24 mouse cellular contexts compared by ENCODE assay signal in genomic region chr17:87441537-87441936, GRCm38 (mm10). TPM values are rescaled to one million over a fixed set of nuclear protein-coding genes. Genes with fewer than 3 reads are reported as not detected.
A peak's percentile ranks its signal among the peaks of the same experiment; 100 is the strongest.
DNase-seq lines count a peak whose midpoint lies in the region; ATAC-seq and TF ChIP-seq lines count a peak whose summit lies in the region.
"Had no signal": no experiment of that assay in that cellular context is flagged by ENCODE, and none has a peak within 500 bp of the region (broad histone marks: within the 10 kb centered on the region; RNA-seq: fewer than 3 reads in every experiment).

No protein-coding gene starts in this region.

- no peak overlapping the region for H3K9ac ChIP-seq in forebrain, embryonic 13.5 days
- H3K9ac ChIP-seq in forebrain, embryonic 12.5 days, result no peak overlapping the region
- H3K9ac ChIP-seq in intestine, embryonic 15.5 days, result no peak overlapping the region
- H3K9ac ChIP-seq in intestine, embryonic 16.5 days (ENCODE audit: low read depth, low read length), result no peak overlapping the region
- H3K9ac ChIP-seq in MEL (ENCODE audit: control insufficient read depth, low read depth, low read length, poor library complexity, severe bottlenecking), result no peak overlapping the region
- H3K9ac ChIP-seq in midbrain, embryonic 15.5 days, result no peak overlapping the region
- H3K9ac ChIP-seq: embryonic facial prominence, embryonic 15.5 days; lung, embryonic 15.5 days had no signal

- WGBS in forebrain, embryonic 13.5 days, result 72% methylated on average over 2 of the region's 2 CpGs
- 79% methylated on average over 2 of the region's 2 CpGs for WGBS in forebrain, embryonic 12.5 days
- WGBS in intestine, embryonic 15.5 days, result 47% methylated on average over 2 of the region's 2 CpGs
- WGBS in intestine, embryonic 16.5 days, result 46% methylated on average over 2 of the region's 2 CpGs
- 63% methylated on average over 2 of the region's 2 CpGs for WGBS in midbrain, embryonic 15.5 days

- ATAC-seq in forebrain, embryonic 13.5 days, result no peak
- no peak for ATAC-seq in forebrain, embryonic 12.5 days (ENCODE audit: low FRiP score)
- no peak for ATAC-seq in intestine, embryonic 15.5 days
- ATAC-seq in intestine, embryonic 16.5 days, result no peak
- no peak for ATAC-seq in midbrain, embryonic 15.5 days (replicated peaks)

- no peak for TF ChIP-seq CTCF in MEL (IDR thresholded peaks at IDR 0.05 in 2 of 3, conservative IDR thresholded peaks at IDR 0.05 in 1 of 3; ENCODE audit: control insufficient read depth in 1 of 3, insufficient read depth in 1 of 3, low read depth in 2 of 3, low read length in 3 of 3, poor library complexity in 1 of 3, severe bottlenecking in 1 of 3)

- peaks cover 13% of the 10 kb centered on the region for H3K36me3 ChIP-seq in forebrain, embryonic 13.5 days (ENCODE audit: poor library complexity, severe bottlenecking)
- peaks cover 10% of the 10 kb centered on the region for H3K36me3 ChIP-seq in forebrain, embryonic 12.5 days (replicated peaks)
- H3K36me3 ChIP-seq in intestine, embryonic 15.5 days, result 0 out of 2 replicates have a peak, but pooled peaks cover 4% of the 10 kb centered on the region
- H3K36me3 ChIP-seq in intestine, embryonic 16.5 days (ENCODE audit: control insufficient read depth, insufficient read depth, low read length), result no peaks in the 10 kb centered on the region
- peaks cover 25 to 33% of the 10 kb centered on the region in 2 experiments for H3K36me3 ChIP-seq in MEL (ENCODE audit: control insufficient read depth in 1 of 2, insufficient read depth in 2 of 2, low read length in 2 of 2)
- no peaks in the 10 kb centered on the region for H3K36me3 ChIP-seq in midbrain, embryonic 15.5 days (replicated peaks)
- H3K36me3 ChIP-seq: embryonic facial prominence, embryonic 15.5 days had no signal

- H3K4me1 ChIP-seq in forebrain, embryonic 13.5 days, result peaks cover 51% of the 10 kb centered on the region
- H3K4me1 ChIP-seq in forebrain, embryonic 12.5 days, result peaks cover 43% of the 10 kb centered on the region
- peaks cover 12% of the 10 kb centered on the region for H3K4me1 ChIP-seq in intestine, embryonic 15.5 days (replicated peaks)
- H3K4me1 ChIP-seq in intestine, embryonic 16.5 days (ENCODE audit: control insufficient read depth, insufficient read depth, low read length), result peaks cover 24% of the 10 kb centered on the region
- H3K4me1 ChIP-seq in MEL (ENCODE audit: control insufficient read depth in 1 of 2, insufficient read depth in 2 of 2, low read length in 2 of 2), result peaks cover 10% of the 10 kb centered on the region in 2 experiments
- H3K4me1 ChIP-seq in midbrain, embryonic 15.5 days, result peaks cover 57% of the 10 kb centered on the region

- H3K27me3 ChIP-seq in forebrain, embryonic 13.5 days, result no peaks in the 10 kb centered on the region
- no peaks in the 10 kb centered on the region for H3K27me3 ChIP-seq in forebrain, embryonic 12.5 days
- no peaks in the 10 kb centered on the region for H3K27me3 ChIP-seq in intestine, embryonic 15.5 days (replicated peaks)
- H3K27me3 ChIP-seq in intestine, embryonic 16.5 days (replicated peaks; ENCODE audit: control insufficient read depth, insufficient read depth, low read length), result no peaks in the 10 kb centered on the region
- H3K27me3 ChIP-seq in MEL (ENCODE audit: control insufficient read depth in 1 of 2, insufficient read depth in 2 of 2, low read length in 2 of 2), result no peaks in the 10 kb centered on the region
- H3K27me3 ChIP-seq in midbrain, embryonic 15.5 days (replicated peaks), result no peaks in the 10 kb centered on the region
- H3K27me3 ChIP-seq: embryonic facial prominence, embryonic 15.5 days; lung, embryonic 15.5 days had no signal

- peak overlapping the region; percentile 35 for H3K4me2 ChIP-seq in forebrain, embryonic 13.5 days
- no peak overlapping the region for H3K4me2 ChIP-seq in forebrain, embryonic 12.5 days
- 0 out of 2 replicates have a peak overlapping the region, but pooled peaks have one; percentile 9 for H3K4me2 ChIP-seq in intestine, embryonic 15.5 days (replicated peaks)
- no peak overlapping the region for H3K4me2 ChIP-seq in intestine, embryonic 16.5 days (ENCODE audit: low read depth, low read length)
- H3K4me2 ChIP-seq in midbrain, embryonic 15.5 days, result peak overlapping the region; percentile 22; the same call in 1 of the 2 replicates
- H3K4me2 ChIP-seq: embryonic facial prominence, embryonic 15.5 days; lung, embryonic 15.5 days had no signal

- DNase-seq in MEL (ENCODE audit: low read depth, low spot score), result no peak
- DNase-seq in urinary bladder, adult 2 months (ENCODE audit: low spot score), result no peak
- DNase-seq in lung, postnatal 36 days, result no peak
- DNase-seq: adrenal gland, postnatal 25 days; cerebellum, postnatal 25 days; heart, postnatal 10 days; kidney, adult 11 months; kidney, postnatal 36 days; retina, postnatal 1 day; spleen, adult 18-20 months; thymus, postnatal 4 days had no signal

- no peak for TF ChIP-seq EP300 in MEL (IDR thresholded peaks at IDR 0.05; ENCODE audit: low read depth in 1 of 2, low read length in 2 of 2)

- TF ChIP-seq RAD21 in MEL (IDR thresholded peaks at IDR 0.05; ENCODE audit: low read depth, low read length), result no peak

- H3K27ac ChIP-seq in forebrain, embryonic 13.5 days, result no peak overlapping the region
- no peak overlapping the region for H3K27ac ChIP-seq in forebrain, embryonic 12.5 days
- no peak overlapping the region for H3K27ac ChIP-seq in intestine, embryonic 15.5 days
- H3K27ac ChIP-seq in intestine, embryonic 16.5 days (ENCODE audit: low read length), result no peak overlapping the region
- H3K27ac ChIP-seq in MEL (ENCODE audit: control insufficient read depth, low read depth, low read length), result no peak overlapping the region
- no peak overlapping the region for H3K27ac ChIP-seq in midbrain, embryonic 15.5 days
- H3K27ac ChIP-seq: embryonic facial prominence, embryonic 15.5 days; lung, embryonic 15.5 days had no signal

- no peak for TF ChIP-seq POLR2A in MEL (IDR thresholded peaks at IDR 0.05; ENCODE audit: control insufficient read depth in 1 of 2, insufficient read depth in 1 of 2, low read depth in 1 of 2, low read length in 2 of 2, poor library complexity in 1 of 2)

- no peak overlapping the region for H3K4me3 ChIP-seq in forebrain, embryonic 13.5 days
- H3K4me3 ChIP-seq in forebrain, embryonic 12.5 days (replicated peaks), result no peak overlapping the region
- H3K4me3 ChIP-seq in intestine, embryonic 15.5 days (replicated peaks), result no peak overlapping the region
- H3K4me3 ChIP-seq in intestine, embryonic 16.5 days (ENCODE audit: low read length), result no peak overlapping the region
- H3K4me3 ChIP-seq in MEL (ENCODE audit: control insufficient read depth in 1 of 2, insufficient read depth in 1 of 2, low read depth in 2 of 2, low read length in 2 of 2), result no peak overlapping the region
- H3K4me3 ChIP-seq in midbrain, embryonic 15.5 days, result no peak overlapping the region
- H3K4me3 ChIP-seq: embryonic facial prominence, embryonic 15.5 days; lung, embryonic 15.5 days had no signal

- H3K9me3 ChIP-seq in forebrain, embryonic 13.5 days (replicated peaks), result no peaks in the 10 kb centered on the region
- H3K9me3 ChIP-seq in forebrain, embryonic 12.5 days, result no peaks in the 10 kb centered on the region
- H3K9me3 ChIP-seq in intestine, embryonic 15.5 days, result no peaks in the 10 kb centered on the region
- H3K9me3 ChIP-seq in intestine, embryonic 16.5 days (ENCODE audit: control insufficient read depth, low read length), result no peaks in the 10 kb centered on the region
- no peaks in the 10 kb centered on the region for H3K9me3 ChIP-seq in MEL (replicated peaks; ENCODE audit: insufficient read depth, low read length)
- H3K9me3 ChIP-seq in midbrain, embryonic 15.5 days, result no peaks in the 10 kb centered on the region
- H3K9me3 ChIP-seq: embryonic facial prominence, embryonic 15.5 days; lung, embryonic 15.5 days had no signal

- H3K79me2 ChIP-seq in MEL (ENCODE audit: control insufficient read depth, insufficient read depth, low read length, poor library complexity), result peaks cover 56% of the 10 kb centered on the region

TF ChIP-seq in MEL, 35 proteins besides CTCF, POLR2A, EP300 and RAD21:
- TF ChIP-seq MAFK (IDR thresholded peaks at IDR 0.05; ENCODE audit: borderline replicate concordance, low read depth, low read length) (no peak), HCFC1 (IDR thresholded peaks at IDR 0.05; ENCODE audit: low read depth, low read length) (no peak), MXI1 (IDR thresholded peaks at IDR 0.05; ENCODE audit: low read depth, low read length) (0 out of 2 replicates have a peak, but pooled peaks have one; percentile 21), SMC3 (IDR thresholded peaks at IDR 0.05; ENCODE audit: low read depth, low read length) (no peak), MAX (IDR thresholded peaks at IDR 0.05; ENCODE audit: low read length) (no peak), SIN3A (IDR thresholded peaks at IDR 0.05; ENCODE audit: low read length) (no peak; the same call in 1 of the 2 replicates)

RNA-seq across cellular contexts. Expression of gene Calm2, which starts 5.2 kb away (rescaled TPM):
- polyA plus RNA-seq in forebrain, embryonic 13.5 days (2015; fragmentation: Nextera tagmentation; extraction: Ambion mirVana), result 1,676 and 1,701 TPM in 2 replicates
- 1,267 and 1,277 TPM in 2 replicates for polyA plus RNA-seq in forebrain, embryonic 12.5 days (2016; fragmentation: Nextera tagmentation; extraction: Ambion mirVana)
- 1,049 and 1,135 TPM in 2 replicates for polyA plus RNA-seq in intestine, embryonic 15.5 days (2015; fragmentation: Nextera tagmentation; extraction: Ambion mirVana)
- polyA plus RNA-seq in intestine, embryonic 16.5 days (2015; fragmentation: Nextera tagmentation; extraction: Ambion mirVana), result 1,041 and 1,116 TPM in 2 replicates
- 208 and 253 TPM in 2 replicates for total RNA-seq in MEL (2012; rRNA removed)
- 100 to 1,000 TPM; 126 to 321 TPM for polyA plus RNA-seq in MEL (2012; ENCODE audit: insufficient read depth in 1 of 2, insufficient read length in 2 of 2, low read depth in 1 of 2, low replicate concordance in 2 of 2, missing spikeins in 1 of 2)
- polyA plus RNA-seq in midbrain, embryonic 15.5 days (2015; fragmentation: Nextera tagmentation; extraction: Ambion mirVana), result 1,861 and 1,975 TPM in 2 replicates
- polyA plus RNA-seq in urinary bladder, adult 2 months (2012; rRNA removed), result 1,162 and 1,245 TPM in 2 replicates

RNA-seq across cellular contexts. Expression of gene Stpg4, which starts 14.0 kb away (rescaled TPM):
- polyA plus RNA-seq in forebrain, embryonic 13.5 days (2015; fragmentation: Nextera tagmentation; extraction: Ambion mirVana), result not detected in 2 replicates
- not detected in 2 replicates for polyA plus RNA-seq in forebrain, embryonic 12.5 days (2016; fragmentation: Nextera tagmentation; extraction: Ambion mirVana)
- not detected in 2 replicates for polyA plus RNA-seq in intestine, embryonic 15.5 days (2015; fragmentation: Nextera tagmentation; extraction: Ambion mirVana)
- not detected in 2 replicates for polyA plus RNA-seq in intestine, embryonic 16.5 days (2015; fragmentation: Nextera tagmentation; extraction: Ambion mirVana)
- not detected in 2 replicates for total RNA-seq in MEL (2012; rRNA removed)
- not detected for polyA plus RNA-seq in MEL (2012; ENCODE audit: insufficient read depth in 1 of 2, insufficient read length in 2 of 2, low read depth in 1 of 2, low replicate concordance in 2 of 2, missing spikeins in 1 of 2)
- polyA plus RNA-seq in midbrain, embryonic 15.5 days (2015; fragmentation: Nextera tagmentation; extraction: Ambion mirVana), result 0.42 and 0.54 TPM in 2 replicates
- polyA plus RNA-seq in urinary bladder, adult 2 months (2012; rRNA removed), result not detected in 2 replicates
- total RNA-seq: adrenal gland, postnatal 25 days; heart, postnatal 10 days; left cerebral cortex, adult 18-20 months; megakaryocyte, adult 5-6 weeks had no signal
- polyA plus RNA-seq: embryonic facial prominence, embryonic 15.5 days; frontal cortex, adult 2 months; limb, embryonic 14.5 days; lung, embryonic 15.5 days; neural tube, embryonic 11.5 days; stomach, embryonic 16.5 days had no signal

Comparison
In these comparisons a context has a peak if more than half of its experiments do, and no peak if none do; other contexts are left out.
1. H3K4me2 ChIP-seq: peak in forebrain, embryonic 13.5 days (single experiment), intestine, embryonic 15.5 days (single experiment) and midbrain, embryonic 15.5 days (single experiment); none in forebrain, embryonic 12.5 days (single experiment) and intestine, embryonic 16.5 days (single experiment).